Mouse (Mus musculus) limb, embryonic 12.5 days (tissue): ENCODE data around the gene Trpv2. TPM values are rescaled to one million over a fixed set of nuclear protein-coding genes. Genes with fewer than 3 reads are reported as not detected.
"Not testable (repeated sequence)": the region's sequence is repeated elsewhere in the genome, so short reads cannot be mapped to it uniquely, and the experiment has no call there.

Experiments
- ATAC-seq: fragments of 200-750 bp; cut with Nextera tagmentation; 2 replicates; pipeline ENCODE4 v1.8.0; 2017; ENCODE audit warnings: low read depth, moderate TSS enrichment; ENCODE audit not compliant: insufficient number of reproducible peaks, insufficient read depth, low FRiP score, low TSS enrichment
- H3K27ac ChIP-seq: fragments of 300-500 bp; sonication (generic); 2 replicates; pipeline ENCODE4 v1.5.1; 2016; ENCODE audit warnings: mild to moderate bottlenecking, moderate library complexity
- H3K27me3 ChIP-seq: fragments of 300-500 bp; sonication (generic); 2 replicates; pipeline ENCODE4 v1.6.1; 2016; ENCODE audit warnings: mild to moderate bottlenecking, moderate library complexity
- H3K36me3 ChIP-seq: fragments of 300-500 bp; sonication (generic); 2 replicates; pipeline ENCODE4 v1.6.1; 2016; ENCODE audit warnings: mild to moderate bottlenecking, moderate library complexity
- H3K4me1 ChIP-seq: fragments of 300-500 bp; sonication (generic); replicated peaks from 2 replicates; pipeline ENCODE4 v1.6.1; 2016
- H3K4me2 ChIP-seq: fragments of 300-500 bp; sonication (generic); 2 replicates; pipeline ENCODE4 v1.6.1; 2016; ENCODE audit warnings: mild to moderate bottlenecking, moderate library complexity
- H3K4me3 ChIP-seq: fragments of 300-500 bp; sonication (generic); replicated peaks from 2 replicates; pipeline ENCODE4 v1.5.1; 2016; ENCODE audit warnings: mild to moderate bottlenecking
- H3K9ac ChIP-seq: fragments of 300-500 bp; sonication (generic); replicated peaks from 2 replicates; pipeline ENCODE4 v1.6.1; 2016; ENCODE audit warnings: mild to moderate bottlenecking, moderate library complexity
- H3K9me3 ChIP-seq: fragments of 300-500 bp; sonication (generic); 2 replicates; pipeline ENCODE4 v1.6.1; 2016; ENCODE audit warnings: mild to moderate bottlenecking, moderate library complexity
- WGBS: fragments of 180-500 bp; shearing (Covaris S2); methylation state at CpG from one replicate; pipeline ENCODE4 v1.1.7; 2016; 5-methylcytosine and 5-hydroxymethylcytosine counted together
- polyA plus RNA-seq: library from polyadenylated mRNA; unstranded; fragments of >200 nt; fragmentation: Nextera tagmentation; extraction: Ambion mirVana; gene quantifications from 2 replicates; pipeline ENCODE4 v1.2.1, GENCODE M21; 2016

Gene Trpv2
- polyA plus RNA-seq, 1 experiment from 2014 or later = 1.2 TPM

DNA sequence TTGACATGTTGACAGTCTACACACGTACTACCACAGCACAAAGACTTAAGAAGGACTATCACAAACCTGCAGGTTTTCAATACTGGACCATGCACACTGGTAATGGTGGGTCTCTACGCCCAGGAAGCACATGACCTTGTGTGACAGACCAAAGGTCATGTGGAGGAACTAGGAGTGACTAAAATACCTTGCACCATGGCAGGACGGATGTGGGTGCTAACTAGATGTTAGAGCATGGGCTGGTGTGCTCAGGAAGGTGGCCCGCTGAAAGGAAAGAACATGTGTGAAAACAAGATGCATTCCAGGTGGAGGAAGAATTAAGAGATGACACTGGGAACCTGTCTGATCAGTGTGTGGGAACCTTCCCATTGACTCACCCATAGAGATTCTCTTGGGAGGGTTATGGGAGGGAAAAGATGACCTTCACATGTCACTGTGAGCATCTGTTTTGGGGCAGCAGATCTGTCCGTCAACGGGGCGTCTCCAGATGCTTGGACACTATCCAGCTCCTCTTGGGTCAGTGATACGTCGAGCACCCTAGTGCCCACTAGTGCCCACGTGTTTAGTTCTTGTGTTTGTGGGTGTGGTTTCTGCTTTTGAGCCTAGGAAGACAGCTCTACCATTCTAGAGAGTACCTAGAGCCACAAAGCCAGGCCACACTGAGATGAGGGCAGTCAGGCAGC is 69.5 kb downstream of the Trpv2 start:
- WGBS = 90% methylated on average over 10 of the region's 10 CpGs
- no peak for ATAC-seq

DNA sequence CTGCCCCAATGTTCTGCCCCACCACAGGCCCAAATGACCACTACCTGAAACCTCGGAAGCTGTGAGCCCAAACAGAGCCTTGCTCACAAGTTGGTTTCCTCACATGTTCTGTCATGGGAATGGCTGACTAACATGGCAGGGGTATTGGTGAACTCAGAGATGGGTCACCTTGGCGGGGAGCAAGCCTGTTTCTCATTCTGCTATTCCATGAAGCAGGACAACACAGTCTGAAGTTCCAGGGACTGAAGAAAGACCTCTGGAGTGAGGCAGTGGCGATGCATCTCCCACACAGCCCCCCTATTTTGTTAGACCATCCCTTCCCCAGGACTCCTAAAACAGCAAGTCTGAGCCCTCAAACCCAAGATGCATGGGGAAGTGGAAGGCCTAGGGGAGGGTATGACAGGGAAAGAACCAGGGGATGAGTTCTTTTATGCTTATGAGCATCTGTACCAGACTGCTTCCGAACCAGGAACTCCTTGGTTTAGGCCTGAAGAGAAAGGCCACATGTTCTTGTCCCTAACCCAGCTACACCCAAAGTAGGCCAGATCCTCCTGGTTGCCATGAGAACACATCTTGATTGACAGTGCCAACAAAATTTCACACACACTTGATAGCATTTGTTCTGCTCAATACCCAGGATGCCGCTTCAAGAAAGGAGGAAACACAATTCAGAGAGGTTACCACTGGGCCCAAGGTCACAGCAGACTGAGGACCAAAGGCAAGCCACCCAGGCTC is 70.5 kb downstream of the Trpv2 start:
- no peak overlapping the region for H3K9ac ChIP-seq
- no peak overlapping the region for H3K4me3 ChIP-seq
- H3K4me1 ChIP-seq = peaks cover 56% of the 10 kb centered on the region
- no peaks in the 10 kb centered on the region for H3K27me3 ChIP-seq
- H3K36me3 ChIP-seq = peaks cover 10% of the 10 kb centered on the region; the same call in 1 of the 2 replicates
- no peak overlapping the region for H3K4me2 ChIP-seq
- H3K27ac ChIP-seq = 0 out of 2 replicates have a peak overlapping the region, but pooled peaks have one; percentile 7
- no peaks in the 10 kb centered on the region for H3K9me3 ChIP-seq
- ATAC-seq = no peak
- WGBS = 91% methylated on average over 5 of the region's 5 CpGs

More for the DNA sequence above, 69.5 kb downstream of the Trpv2 start:
- Histone ChIP-seq H3K27ac (no peak overlapping the region), H3K36me3 (peaks cover 10% of the 10 kb centered on the region; the same call in 1 of the 2 replicates), H3K9ac (no peak overlapping the region), H3K4me1 (peaks cover 57% of the 10 kb centered on the region), H3K4me3 (no peak overlapping the region), H3K9me3 (no peaks in the 10 kb centered on the region), H3K4me2 (no peak overlapping the region), H3K27me3 (no peaks in the 10 kb centered on the region)

- Histone ChIP-seq H3K4me2 (peak overlapping the region; percentile 92), H3K9me3 (no peaks in the 10 kb centered on the region), H3K36me3 (peaks cover 5% of the 10 kb centered on the region; the same call in 1 of the 2 replicates), H3K27ac (no peak overlapping the region), H3K27me3 (no peaks in the 10 kb centered on the region), H3K9ac (no peak overlapping the region), H3K4me3 (no peak overlapping the region), H3K4me1 (peaks cover 59% of the 10 kb centered on the region)
- 84% methylated on average over 4 of the region's 4 CpGs for WGBS
- no peak for ATAC-seq
Observed at GRCm38 (mm10) chr11:62645337-62645675, 71.0 kb downstream of the Trpv2 start.

DNA sequence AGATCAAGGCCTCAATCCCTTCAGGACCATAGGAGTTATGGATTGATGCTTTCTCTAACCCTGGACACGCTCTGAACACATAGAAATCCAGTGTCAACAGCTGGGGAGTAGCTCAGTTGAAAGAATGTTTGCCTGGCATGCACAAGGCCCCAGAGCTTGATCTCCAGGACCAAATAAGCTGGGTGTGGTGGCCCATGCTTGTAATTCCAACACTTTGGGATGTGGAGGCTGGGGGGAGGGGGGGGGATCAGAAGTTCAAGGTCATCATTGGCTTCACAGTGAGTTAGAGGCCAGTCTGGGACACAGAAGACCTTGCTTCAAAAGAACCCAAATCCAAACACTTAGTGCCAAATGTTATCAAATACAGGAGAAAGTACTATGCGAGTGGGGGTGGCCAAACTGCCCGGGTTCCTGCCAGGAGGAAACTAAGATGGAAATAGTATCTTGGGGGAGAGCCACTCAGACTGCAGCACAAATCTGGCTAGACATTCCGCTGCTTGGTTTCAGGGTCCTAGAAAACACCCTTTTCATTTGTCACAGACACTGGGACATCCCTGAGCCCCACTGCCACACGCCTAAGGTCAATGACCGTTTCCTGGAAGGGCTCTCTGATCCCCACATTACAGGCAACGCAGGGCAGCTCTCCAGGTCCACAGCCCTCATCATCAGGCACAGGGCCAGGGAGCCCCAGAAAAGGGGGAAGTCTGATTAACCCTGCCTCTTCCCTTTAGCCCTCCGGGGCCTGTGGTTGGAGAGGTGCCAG is 71.6 kb downstream of the Trpv2 start:
- Histone ChIP-seq H3K27me3 (no peaks in the 10 kb centered on the region), H3K4me3 (peak overlapping the region; percentile 80), H3K4me1 (peaks cover 65% of the 10 kb centered on the region), H3K27ac (peak overlapping the region; percentile 80), H3K9ac (peak overlapping the region; percentile 42), H3K36me3 (0 out of 2 replicates have a peak, but pooled peaks cover 7% of the 10 kb centered on the region), H3K9me3 (no peaks in the 10 kb centered on the region), H3K4me2 (peak overlapping the region; percentile 92)
- ATAC-seq = no peak
- 30% methylated on average over 8 of the region's 8 CpGs for WGBS

DNA sequence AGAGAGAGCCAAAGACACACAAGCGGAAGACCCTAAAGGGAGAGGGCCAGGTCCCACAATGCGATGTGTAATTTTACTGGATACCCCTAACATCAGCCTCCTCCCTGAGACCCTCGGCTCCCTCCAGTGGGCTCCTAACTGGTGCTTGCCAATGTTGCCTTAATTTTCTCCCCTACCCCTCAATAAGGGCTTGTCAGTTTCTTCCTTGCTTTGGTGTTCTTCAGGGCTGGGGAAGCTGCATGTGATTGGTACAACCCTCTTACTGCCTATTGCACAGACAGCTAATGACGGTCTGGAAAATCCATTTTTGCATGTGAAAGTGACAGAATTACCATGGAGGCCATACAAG is 72.2 kb downstream of the Trpv2 start:
- H3K9me3 ChIP-seq = no peaks in the 10 kb centered on the region
- WGBS = 40% methylated on average over 4 of the region's 4 CpGs
- H3K4me3 ChIP-seq = peak overlapping the region; percentile 80
- H3K4me1 ChIP-seq = peaks cover 65% of the 10 kb centered on the region
- H3K27me3 ChIP-seq = no peaks in the 10 kb centered on the region
- peaks cover 10% of the 10 kb centered on the region; the same call in 1 of the 2 replicates for H3K36me3 ChIP-seq
- ATAC-seq = no peak
- peak overlapping the region; percentile 80 for H3K27ac ChIP-seq
- peak overlapping the region; percentile 92 for H3K4me2 ChIP-seq
- peak overlapping the region; percentile 42; the same call in 1 of the 2 replicates for H3K9ac ChIP-seq

DNA sequence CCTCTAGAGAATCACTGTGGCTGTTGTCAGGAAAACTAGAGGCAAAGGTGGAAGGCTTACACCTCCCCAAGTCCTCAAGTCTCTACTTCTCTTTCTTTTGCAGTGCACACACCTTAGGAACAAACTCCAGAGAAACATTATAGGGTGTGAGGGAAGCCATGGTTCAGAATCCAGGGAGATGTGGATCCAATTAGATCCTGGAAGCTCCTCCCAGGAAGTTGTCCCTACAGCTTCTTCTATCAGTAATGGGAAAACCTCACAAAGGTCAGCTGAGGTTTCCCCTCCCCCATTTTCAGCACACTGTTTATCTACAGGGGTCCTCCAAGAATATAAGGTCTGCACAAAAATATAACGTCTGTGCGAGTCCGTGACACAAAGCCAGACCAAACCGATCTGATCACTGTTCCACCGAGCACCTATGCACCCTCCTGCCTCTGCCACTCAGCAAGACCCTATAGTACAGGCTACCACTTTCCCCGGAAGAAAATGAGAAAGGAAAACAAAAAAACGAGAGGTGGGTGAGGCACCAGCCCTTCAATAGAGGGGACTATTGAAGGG is 72.8 kb downstream of the Trpv2 start:
- Histone ChIP-seq H3K4me3 (peak overlapping the region; percentile 80), H3K27me3 (no peaks in the 10 kb centered on the region), H3K4me1 (peaks cover 62% of the 10 kb centered on the region), H3K27ac (peak overlapping the region; percentile 80; the same call in 1 of the 2 replicates), H3K9me3 (no peaks in the 10 kb centered on the region), H3K9ac (no peak overlapping the region), H3K36me3 (peaks cover 15% of the 10 kb centered on the region), H3K4me2 (peak overlapping the region; percentile 92)
- no peak for ATAC-seq
- WGBS = 46% methylated on average over 7 of the region's 7 CpGs

GRCm38 (mm10) chr11:62647661-62648590 is 73.6 kb downstream of the Trpv2 start, which contains the start of gene Lrrc75a:
TSS of gene Lrrc75a (minus strand) at chr11:62648523.
- ATAC-seq = peak; percentile 53
- H3K27me3 ChIP-seq = no peaks in the 10 kb centered on the region
- 1% methylated on average over 67 of the region's 86 CpGs for WGBS
- peak within 1 kb of the TSS; percentile 91 for H3K27ac ChIP-seq
- H3K4me2 ChIP-seq = peak within 1 kb of the TSS; percentile 92
- peaks cover 23% of the 10 kb centered on the region for H3K36me3 ChIP-seq
- peaks cover 53% of the 10 kb centered on the region for H3K4me1 ChIP-seq
- H3K9me3 ChIP-seq = no peaks in the 10 kb centered on the region
- H3K9ac ChIP-seq = peak within 1 kb of the TSS; percentile 85
- peak within 1 kb of the TSS; percentile 80 for H3K4me3 ChIP-seq

DNA sequence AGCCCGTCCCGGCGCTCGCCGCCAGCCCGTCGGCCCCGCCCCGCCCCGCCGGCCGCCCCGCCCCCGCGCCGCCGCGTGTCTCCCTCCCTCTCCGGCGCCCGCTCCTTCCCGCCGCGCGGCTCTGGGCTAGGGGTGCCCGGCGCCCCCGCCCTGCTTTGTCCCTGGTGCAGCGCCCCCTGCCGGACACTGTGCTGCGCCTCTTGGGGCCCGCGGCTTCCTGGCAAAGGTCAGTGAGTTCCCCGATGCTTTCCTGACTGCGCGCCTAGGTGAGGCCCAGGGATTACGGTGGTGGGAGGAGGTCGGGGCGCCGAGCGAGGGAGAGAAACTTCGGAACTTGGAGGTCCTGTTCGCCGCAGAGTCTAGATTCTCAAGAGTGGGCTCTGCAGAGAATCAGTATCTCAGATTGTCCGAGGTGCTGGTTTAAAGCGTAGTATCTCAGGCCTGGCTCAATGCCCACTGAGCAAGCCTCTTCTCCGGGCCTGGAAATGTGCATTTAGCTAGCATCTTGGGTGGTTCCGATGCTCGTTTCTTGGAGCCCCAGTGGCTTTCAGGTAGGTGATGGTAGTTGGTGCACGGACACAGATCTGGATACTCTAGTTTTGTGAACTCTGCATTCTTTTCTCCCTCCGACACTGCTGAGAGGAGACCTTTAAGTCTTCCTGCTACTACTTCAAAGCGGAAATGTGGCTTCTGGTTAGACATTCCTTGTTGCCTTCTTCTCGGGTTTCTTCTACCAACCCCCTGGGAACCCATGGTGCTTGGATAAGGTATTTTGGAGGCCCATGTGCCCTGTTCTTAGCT is 74.5 kb downstream of the Trpv2 start, which contains the start of gene Mmgt2:
Mmgt2 (plus strand) TSS at position 74 of the 801 bp plus-strand sequence.
- H3K4me1 ChIP-seq = peaks cover 47% of the 10 kb centered on the region
- peak within 1 kb of the TSS; percentile 92 for H3K4me2 ChIP-seq
- WGBS = 1% methylated on average over 33 of the region's 53 CpGs
- ATAC-seq = peak; percentile 85
- peak within 1 kb of the TSS; percentile 80 for H3K4me3 ChIP-seq
- peak within 1 kb of the TSS; percentile 85 for H3K9ac ChIP-seq
- H3K27me3 ChIP-seq = no peaks in the 10 kb centered on the region
- no peaks in the 10 kb centered on the region for H3K9me3 ChIP-seq
- H3K27ac ChIP-seq = peak within 1 kb of the TSS; percentile 91
- H3K36me3 ChIP-seq = peaks cover 30% of the 10 kb centered on the region

GRCm38 (mm10) chr11:62649803-62650202 is 75.5 kb downstream of the Trpv2 start:
- ATAC-seq, H3K9me3 ChIP-seq, H3K9ac ChIP-seq, H3K27ac ChIP-seq, H3K27me3 ChIP-seq: not testable (repeated sequence)
- Histone ChIP-seq H3K4me1 (peaks cover 47% of the 10 kb centered on the region), H3K36me3 (peaks cover 36% of the 10 kb centered on the region), H3K4me3 (peak overlapping the region; percentile 80; the same call in 1 of the 2 replicates), H3K4me2 (peak overlapping the region; percentile 92)
- WGBS = 78% methylated on average over 4 of the region's 4 CpGs
